Mouse (Mus musculus) limb, embryonic 14.5 days (tissue): ENCODE data around the gene Cenpa. TPM values are rescaled to one million over a fixed set of nuclear protein-coding genes. Genes with fewer than 3 reads are reported as not detected.
A peak's percentile ranks its signal among the peaks of the same experiment; 100 is the strongest.

Experiments used
- ATAC-seq: fragments of 200-750 bp; cut with Nextera tagmentation; 2 replicates; pipeline ENCODE4 v1.8.0; 2017; ENCODE audit warnings: low read depth, moderate number of reproducible peaks, moderate TSS enrichment; ENCODE audit not compliant: low FRiP score
- DNase-seq: peaks from one replicate; pipeline ENCODE4 v3.0.0-alpha.2; 2015; ENCODE audit warnings: low spot score
- H3K27ac ChIP-seq: fragments of 300-500 bp; sonication (generic); replicated peaks from 2 replicates; pipeline ENCODE4 v1.5.1; 2014; ENCODE audit warnings: low read depth, mild to moderate bottlenecking, low read length, moderate library complexity, mixed read lengths
- H3K27me3 ChIP-seq: fragments of 300-500 bp; sonication (generic); 2 replicates; pipeline ENCODE4 v1.6.1; 2014; ENCODE audit warnings: low read length, mixed read lengths; ENCODE audit not compliant: control insufficient read depth, insufficient read depth
- H3K36me3 ChIP-seq: fragments of 300-500 bp; sonication (generic); 2 replicates; pipeline ENCODE4 v1.6.1; 2014; ENCODE audit warnings: mild to moderate bottlenecking, low read length, moderate library complexity, mixed read lengths; ENCODE audit not compliant: control insufficient read depth, insufficient read depth
- H3K4me1 ChIP-seq: fragments of 300-500 bp; sonication (generic); 2 replicates; pipeline ENCODE4 v1.6.1; 2014; ENCODE audit warnings: antibody characterized with exemption, low read length, mixed read lengths; ENCODE audit not compliant: control insufficient read depth, insufficient read depth
- H3K4me2 ChIP-seq: fragments of 300-500 bp; sonication (generic); replicated peaks from 2 replicates; pipeline ENCODE4 v1.6.1; 2014; ENCODE audit warnings: low read depth, mild to moderate bottlenecking, low read length, moderate library complexity; ENCODE audit not compliant: severe bottlenecking
- H3K4me3 ChIP-seq: fragments of 300-500 bp; sonication (generic); replicated peaks from 2 replicates; pipeline ENCODE4 v1.5.1; 2014; ENCODE audit warnings: low read length
- H3K9ac ChIP-seq: fragments of 300-500 bp; sonication (generic); 2 replicates; pipeline ENCODE4 v1.6.1; 2014; ENCODE audit warnings: mild to moderate bottlenecking, low read depth, low read length, moderate library complexity; ENCODE audit not compliant: severe bottlenecking
- H3K9me3 ChIP-seq: fragments of 300-500 bp; sonication (generic); 2 replicates; pipeline ENCODE4 v1.6.1; 2016; ENCODE audit warnings: low read length; ENCODE audit not compliant: control insufficient read depth
- POLR2A ChIP-seq: fragments of 200-500 bp; IDR thresholded peaks from 2 replicates; pipeline ENCODE4 v1.8.0; 2012; ENCODE audit warnings: inconsistent platforms, mild to moderate bottlenecking, moderate library complexity, borderline replicate concordance; ENCODE audit not compliant: insufficient read depth, insufficient read length; ENCODE audit errors: extremely low read depth
- WGBS: fragments of 180-500 bp; shearing (Covaris S2); extraction: QIAGEN DNeasy Blood & Tissue Kit; methylation state at CpG from one replicate; pipeline ENCODE4 v1.1.7; 2014; 5-methylcytosine and 5-hydroxymethylcytosine counted together
- microRNA-seq: library from miRNA; unstranded; fragments of <30 nt; microRNA quantifications from one replicate; pipeline ENCODE4, GENCODE M21; 2016
- polyA plus RNA-seq, 2 experiments: library from polyadenylated mRNA; depleted of rRNA in 1 of 2; stranded (reverse) in 1 of 2; unstranded in 1 of 2; fragments of >200 nt; fragmentation: Nextera tagmentation in 1 of 2; extraction: Ambion mirVana in 1 of 2; gene quantifications; 2 replicates each; pipeline versions ENCODE4 v1.2.1 to v1.2.3; 2012 to 2014

Gene Cenpa
- polyA plus RNA-seq, 2 experiments: 206 to 272 TPM

- Histone ChIP-seq H3K27me3 (peaks cover 45% of the 10 kb centered on the region), H3K4me2 (peak overlapping the region; percentile 88), H3K4me1 (peaks cover 9% of the 10 kb centered on the region), H3K4me3 (peak overlapping the region; percentile 52), H3K9me3 (no peaks in the 10 kb centered on the region), H3K9ac (no peak overlapping the region), H3K27ac (no peak overlapping the region), H3K36me3 (no peaks in the 10 kb centered on the region)
- ATAC-seq: no peak
- WGBS: 25% methylated on average over 11 of the region's 11 CpGs
- no peak for TF ChIP-seq POLR2A
- DNase-seq: no peak
These were observed 47.1 kb downstream of the Cenpa start for GRCm38 (mm10) chr5:30713691-30714090.

GRCm38 (mm10) chr5:30716311-30716710 lies 49.7 kb downstream of the Cenpa start:
- WGBS: 93% methylated on average over 2 of the region's 2 CpGs
- peaks cover 9% of the 10 kb centered on the region for H3K4me1 ChIP-seq
- no peak for DNase-seq

GRCm38 (mm10) chr5:30717506-30717905 lies 50.9 kb downstream of the Cenpa start:
- H3K36me3 ChIP-seq: no peaks in the 10 kb centered on the region
- H3K27me3 ChIP-seq: peaks cover 23% of the 10 kb centered on the region
- no peaks in the 10 kb centered on the region for H3K9me3 ChIP-seq
- H3K9ac ChIP-seq: no peak overlapping the region
- H3K27ac ChIP-seq: no peak overlapping the region
- H3K4me3 ChIP-seq: no peak overlapping the region
- TF ChIP-seq POLR2A: no peak
- DNase-seq: no peak
- H3K4me2 ChIP-seq: no peak overlapping the region
- peaks cover 4% of the 10 kb centered on the region for H3K4me1 ChIP-seq
- WGBS: 75% methylated on average over 4 of the region's 4 CpGs
- ATAC-seq: no peak

More at GRCm38 (mm10) chr5:30716311-30716710, 49.7 kb downstream of the Cenpa start:
- peaks cover 34% of the 10 kb centered on the region for H3K27me3 ChIP-seq
- H3K27ac ChIP-seq: no peak overlapping the region
- H3K9me3 ChIP-seq: no peaks in the 10 kb centered on the region
- H3K9ac ChIP-seq: no peak overlapping the region
- no peak for ATAC-seq
- TF ChIP-seq POLR2A: no peak
- no peak overlapping the region for H3K4me3 ChIP-seq
- H3K36me3 ChIP-seq: no peaks in the 10 kb centered on the region
- no peak overlapping the region for H3K4me2 ChIP-seq

- no peak overlapping the region for H3K9ac ChIP-seq
- ATAC-seq: no peak
These were observed 51.6 kb downstream of the Cenpa start for GRCm38 (mm10) chr5:30717991-30718703.

GRCm38 (mm10) chr5:30721935-30722334 lies 55.4 kb downstream of the Cenpa start:
- H3K4me1 ChIP-seq: no peaks in the 10 kb centered on the region
- no peak overlapping the region for H3K9ac ChIP-seq
- H3K4me3 ChIP-seq: no peak overlapping the region
- no peak for TF ChIP-seq POLR2A
- no peak overlapping the region for H3K4me2 ChIP-seq
- no peak for DNase-seq
- no peak for ATAC-seq
- 87% methylated on average over 8 of the region's 8 CpGs for WGBS
- H3K27me3 ChIP-seq: no peaks in the 10 kb centered on the region
- H3K36me3 ChIP-seq: no peaks in the 10 kb centered on the region
- H3K9me3 ChIP-seq: no peaks in the 10 kb centered on the region
- no peak overlapping the region for H3K27ac ChIP-seq

More at GRCm38 (mm10) chr5:30717991-30718703, 51.6 kb downstream of the Cenpa start:
- no peaks in the 10 kb centered on the region for H3K4me1 ChIP-seq
- no peak for DNase-seq
- peaks cover 16% of the 10 kb centered on the region for H3K27me3 ChIP-seq
- H3K27ac ChIP-seq: no peak overlapping the region
- H3K36me3 ChIP-seq: no peaks in the 10 kb centered on the region
- H3K4me2 ChIP-seq: no peak overlapping the region
- TF ChIP-seq POLR2A: no peak
- H3K4me3 ChIP-seq: no peak overlapping the region
- 87% methylated on average over 10 of the region's 10 CpGs for WGBS
- H3K9me3 ChIP-seq: no peaks in the 10 kb centered on the region

Small RNA genes within 50 kb of the gene (microRNA-seq; reads per million reads assigned to microRNA genes)
- not detected for gene Mir5625

Other genes with a start within 250 kb of the Cenpa start
- gene Otof, start 204.8 kb upstream of the Cenpa start, polyA plus RNA-seq (2012; rRNA removed): 1.0 and 1.1 TPM in 2 replicates
- gene Otof, start 204.8 kb upstream of the Cenpa start, polyA plus RNA-seq (2014; fragmentation: Nextera tagmentation; extraction: Ambion mirVana): 0.29 and 0.48 TPM in 2 replicates
- not detected in 2 replicates for gene 1700001C02Rik, start 200.7 kb upstream of the Cenpa start, polyA plus RNA-seq (2012; rRNA removed)
- not detected in 2 replicates for gene 1700001C02Rik, start 200.7 kb upstream of the Cenpa start, polyA plus RNA-seq (2014; fragmentation: Nextera tagmentation; extraction: Ambion mirVana)
- gene Cib4, start 120.9 kb upstream of the Cenpa start, polyA plus RNA-seq (2012; rRNA removed): 0.20 and 0.55 TPM in 2 replicates
- not detected in 2 replicates for gene Cib4, start 120.9 kb upstream of the Cenpa start, polyA plus RNA-seq (2014; fragmentation: Nextera tagmentation; extraction: Ambion mirVana)
- gene Kcnk3, start 78.6 kb upstream of the Cenpa start, polyA plus RNA-seq (2012; rRNA removed): 0.53 and 0.54 TPM in 2 replicates
- gene Kcnk3, start 78.6 kb upstream of the Cenpa start, polyA plus RNA-seq (2014; fragmentation: Nextera tagmentation; extraction: Ambion mirVana): 0.59 and 0.88 TPM in 2 replicates
- gene Slc35f6, start 18.8 kb upstream of the Cenpa start, polyA plus RNA-seq (2012; rRNA removed): 35.4 and 53.6 TPM in 2 replicates
- 28.2 and 32.0 TPM in 2 replicates for gene Slc35f6, start 18.8 kb upstream of the Cenpa start, polyA plus RNA-seq (2014; fragmentation: Nextera tagmentation; extraction: Ambion mirVana)
- gene Dpysl5, start 44.8 kb downstream of the Cenpa start, polyA plus RNA-seq (2012; rRNA removed): 9.2 and 9.9 TPM in 2 replicates
- 4.6 and 5.8 TPM in 2 replicates for gene Dpysl5, start 44.8 kb downstream of the Cenpa start, polyA plus RNA-seq (2014; fragmentation: Nextera tagmentation; extraction: Ambion mirVana)
- gene Mapre3, start 147.9 kb downstream of the Cenpa start, polyA plus RNA-seq (2012; rRNA removed): 64.7 and 76.0 TPM in 2 replicates
- gene Mapre3, start 147.9 kb downstream of the Cenpa start, polyA plus RNA-seq (2014; fragmentation: Nextera tagmentation; extraction: Ambion mirVana): 28.2 and 30.0 TPM in 2 replicates
- gene Tmem214, start 201.2 kb downstream of the Cenpa start, polyA plus RNA-seq (2012; rRNA removed): 115 and 152 TPM in 2 replicates
- gene Tmem214, start 201.2 kb downstream of the Cenpa start, polyA plus RNA-seq (2014; fragmentation: Nextera tagmentation; extraction: Ambion mirVana): 80.7 and 81.8 TPM in 2 replicates
- 61.9 and 78.3 TPM in 2 replicates for gene Agbl5, start 221.9 kb downstream of the Cenpa start, polyA plus RNA-seq (2012; rRNA removed)
- 27.7 and 32.2 TPM in 2 replicates for gene Agbl5, start 221.9 kb downstream of the Cenpa start, polyA plus RNA-seq (2014; fragmentation: Nextera tagmentation; extraction: Ambion mirVana)
- 364 and 388 TPM in 2 replicates for gene Ost4, start 241.0 kb downstream of the Cenpa start, polyA plus RNA-seq (2012; rRNA removed)
- 502 and 567 TPM in 2 replicates for gene Ost4, start 241.0 kb downstream of the Cenpa start, polyA plus RNA-seq (2014; fragmentation: Nextera tagmentation; extraction: Ambion mirVana)
- gene Emilin1, start 246.6 kb downstream of the Cenpa start, polyA plus RNA-seq (2012; rRNA removed): 222 and 268 TPM in 2 replicates
- gene Emilin1, start 246.6 kb downstream of the Cenpa start, polyA plus RNA-seq (2014; fragmentation: Nextera tagmentation; extraction: Ambion mirVana): 191 and 204 TPM in 2 replicates